Mouse (Mus musculus): Measurements from ENCODE around the gene Fez2. TPM values are rescaled to one million over a fixed set of nuclear protein-coding genes. Genes with fewer than 3 reads are reported as not detected.

Gene Fez2
- polyA plus RNA-seq, 1 experiment from 2014 or later = 43.7 TPM

DNA sequence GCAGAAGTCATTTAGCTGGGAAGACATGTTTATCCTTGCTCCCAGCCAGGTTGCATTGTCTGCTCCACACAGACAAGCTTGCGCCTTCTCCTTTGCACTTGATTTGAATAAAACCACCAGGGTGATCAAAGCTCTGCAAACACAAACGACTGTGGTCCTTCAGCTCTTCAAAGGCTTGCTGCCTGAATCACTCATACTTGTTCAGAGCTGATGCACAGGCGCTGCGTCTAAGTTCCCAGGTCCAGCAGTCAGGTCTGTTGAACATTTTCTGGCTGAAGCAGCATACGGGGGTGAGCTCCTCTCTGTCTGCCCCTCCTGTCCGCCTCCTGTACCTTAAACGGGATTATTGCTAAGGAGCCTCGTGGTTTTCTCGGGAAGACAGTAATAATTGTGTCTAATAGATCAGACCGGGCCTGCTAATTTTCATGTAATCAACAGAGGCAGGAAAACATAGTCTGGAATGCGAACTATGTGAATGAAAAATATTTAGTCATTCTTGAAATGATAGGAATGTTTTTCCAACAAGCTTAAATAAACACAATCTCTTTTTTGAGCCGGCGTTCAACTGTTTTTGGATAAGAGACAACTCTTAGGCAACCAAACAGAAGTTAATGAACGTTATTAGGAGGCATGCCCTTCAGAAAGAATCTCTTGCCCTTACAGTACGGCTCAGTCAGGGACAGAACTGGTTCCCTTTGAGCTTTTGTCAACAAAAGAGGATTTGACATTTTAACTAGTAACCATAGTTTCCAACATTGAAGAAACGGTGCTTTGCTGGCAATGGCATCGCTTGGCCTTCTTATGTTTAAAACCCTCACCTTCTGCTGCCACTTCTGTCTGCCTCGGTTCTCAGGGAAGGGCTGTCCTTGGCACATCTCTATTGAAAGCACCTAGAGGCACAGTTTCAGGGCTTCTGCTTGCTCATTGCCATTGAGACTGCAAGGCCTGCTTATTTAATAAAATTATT lies 95.3 kb downstream of the Fez2 start:
- no peak for DNase-seq (ENCODE audit: low spot score)
- Histone ChIP-seq H3K27ac (no peak overlapping the region), H3K27me3 (ENCODE audit: insufficient read depth, poor library complexity, severe bottlenecking) (peaks cover 77% of the 10 kb centered on the region), H3K4me3 (no peak overlapping the region), H3K36me3 (0 out of 2 replicates have a peak, but pooled peaks cover 3% of the 10 kb centered on the region), H3K9me3 (no peaks in the 10 kb centered on the region), H3K4me1 (peaks cover 33% of the 10 kb centered on the region)
- WGBS = 41% methylated on average over 18 of the region's 18 CpGs

DNA sequence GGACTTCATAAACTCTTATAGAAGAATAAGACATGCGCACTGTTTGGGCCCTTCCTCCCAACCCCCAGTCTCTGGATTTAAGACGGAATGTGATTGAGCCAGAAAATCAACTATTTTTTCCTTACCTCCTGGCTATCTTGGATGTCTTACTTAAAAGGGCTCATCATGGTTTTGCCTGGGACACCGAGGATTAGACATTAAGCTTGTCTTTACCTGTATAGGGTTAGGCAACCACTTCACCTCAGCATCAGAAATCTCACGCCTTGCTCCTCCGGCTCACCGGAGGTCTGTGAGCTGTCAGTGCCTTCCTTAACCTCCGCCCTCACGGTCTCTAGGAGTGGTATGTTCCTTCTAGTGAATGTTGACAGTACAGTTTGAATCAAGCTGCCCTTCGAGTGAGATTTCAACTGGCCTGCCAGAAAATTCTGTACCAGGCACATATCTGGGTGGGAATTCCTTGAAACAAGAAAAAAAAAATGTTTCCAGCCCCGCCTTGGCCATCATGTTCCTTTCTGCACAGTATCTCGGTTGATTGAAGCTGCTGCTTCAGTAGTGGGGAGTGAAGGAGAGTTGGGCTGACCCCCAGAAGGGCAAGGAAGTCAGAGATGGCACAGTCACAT lies 96.6 kb downstream of the Fez2 start:
- H3K9me3 ChIP-seq = no peaks in the 10 kb centered on the region
- no peak overlapping the region for H3K4me3 ChIP-seq
- DNase-seq (ENCODE audit: low spot score) = no peak
- 68% methylated on average over 11 of the region's 11 CpGs for WGBS
- peaks cover 21% of the 10 kb centered on the region for H3K4me1 ChIP-seq
- peaks cover 80% of the 10 kb centered on the region for H3K27me3 ChIP-seq (ENCODE audit: insufficient read depth, poor library complexity, severe bottlenecking)
- 0 out of 2 replicates have a peak, but pooled peaks cover 3% of the 10 kb centered on the region for H3K36me3 ChIP-seq
- H3K27ac ChIP-seq = no peak overlapping the region

Other genes with a start within 250 kb of the Fez2 start
- gene Crim1, start 217.9 kb downstream of the Fez2 start, polyA plus RNA-seq (2016; fragmentation: Nextera tagmentation; extraction: Ambion mirVana) = 2.0 and 3.6 TPM in 2 replicates
- 0.12 and 0.23 TPM in 2 replicates for gene Vit, start 89.9 kb upstream of the Fez2 start, polyA plus RNA-seq (2016; fragmentation: Nextera tagmentation; extraction: Ambion mirVana)